Mouse (Mus musculus): Measurements from ENCODE around the gene Arfip1. TPM values are rescaled to one million over a fixed set of nuclear protein-coding genes. Genes with fewer than 3 reads are reported as not detected.
"Not testable (repeated sequence)": the region's sequence is repeated elsewhere in the genome, so short reads cannot be mapped to it uniquely, and the experiment has no call there.

Gene Arfip1
- polyA plus RNA-seq, 1 experiment from 2014 or later: 53.1 TPM

GRCm38 (mm10) chr3:84563415-84563814 is 19.0 kb downstream of the Arfip1 start:
- Histone ChIP-seq H3K9me3 (no peaks in the 10 kb centered on the region), H3K27me3 (replicated peaks) (no peaks in the 10 kb centered on the region), H3K4me3 (replicated peaks) (no peak overlapping the region), H3K9ac (no peak overlapping the region), H3K4me1 (replicated peaks) (no peaks in the 10 kb centered on the region), H3K36me3 (no peaks in the 10 kb centered on the region), H3K4me2 (replicated peaks) (no peak overlapping the region), H3K27ac (no peak overlapping the region)
- no peak for ATAC-seq
- WGBS: 90% methylated on average over 4 of the region's 4 CpGs

DNA sequence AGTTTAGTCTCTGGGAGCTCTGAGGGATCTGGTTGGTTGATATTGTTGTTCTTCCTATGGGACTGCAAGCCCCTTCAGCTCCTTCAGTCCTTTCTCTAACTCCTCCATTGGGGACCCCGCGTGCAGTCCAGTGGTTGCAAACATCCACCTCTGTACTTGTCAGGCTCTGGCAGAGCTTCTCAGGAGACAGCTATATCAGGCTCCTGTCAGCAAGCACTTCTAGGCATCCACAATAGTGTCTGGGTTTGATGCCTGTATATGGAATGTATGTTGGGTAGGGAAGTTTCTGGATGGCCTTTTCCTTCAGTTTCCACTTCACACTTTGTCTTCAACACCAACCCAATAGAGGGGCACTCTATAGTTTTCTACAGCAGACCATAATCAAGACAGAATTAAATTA is 19.5 kb downstream of the Arfip1 start:
- H3K27me3 ChIP-seq (replicated peaks); H3K27ac ChIP-seq; H3K4me1 ChIP-seq (replicated peaks); H3K9ac ChIP-seq; H3K9me3 ChIP-seq; ATAC-seq; H3K4me3 ChIP-seq (replicated peaks); H3K36me3 ChIP-seq; H3K4me2 ChIP-seq (replicated peaks): not testable (repeated sequence)
- WGBS: 95% methylated on average over 2 of the region's 2 CpGs

DNA sequence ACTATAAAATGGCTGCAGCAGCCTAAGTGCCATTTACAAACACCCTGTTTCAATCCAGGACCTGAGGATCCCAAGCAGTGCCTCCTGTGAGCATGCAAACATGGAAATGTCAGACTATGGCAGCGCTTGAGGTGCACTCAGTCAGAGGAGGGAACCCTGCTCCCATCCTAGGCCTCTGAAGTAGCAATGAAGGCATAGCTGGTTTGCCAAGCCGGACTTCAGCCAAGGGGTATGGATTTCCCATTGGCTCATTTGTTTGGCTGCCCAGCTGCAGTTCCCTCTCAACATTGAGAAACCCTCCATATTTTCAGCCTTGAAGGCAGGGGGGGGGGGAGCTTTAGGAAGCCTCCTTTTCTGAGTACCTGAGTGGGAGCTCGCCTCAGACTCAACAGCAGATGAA is 24.1 kb downstream of the Arfip1 start:
- no peaks in the 10 kb centered on the region for H3K36me3 ChIP-seq
- no peaks in the 10 kb centered on the region for H3K27me3 ChIP-seq (replicated peaks)
- H3K27ac ChIP-seq: no peak overlapping the region
- 0 out of 2 replicates have a peak, but pooled peaks cover 4% of the 10 kb centered on the region for H3K4me1 ChIP-seq (replicated peaks)
- no peak overlapping the region for H3K4me2 ChIP-seq (replicated peaks)
- no peak overlapping the region for H3K9ac ChIP-seq
- H3K4me3 ChIP-seq (replicated peaks): no peak overlapping the region
- 89% methylated on average over 3 of the region's 3 CpGs for WGBS
- no peaks in the 10 kb centered on the region for H3K9me3 ChIP-seq
- ATAC-seq: no peak

DNA sequence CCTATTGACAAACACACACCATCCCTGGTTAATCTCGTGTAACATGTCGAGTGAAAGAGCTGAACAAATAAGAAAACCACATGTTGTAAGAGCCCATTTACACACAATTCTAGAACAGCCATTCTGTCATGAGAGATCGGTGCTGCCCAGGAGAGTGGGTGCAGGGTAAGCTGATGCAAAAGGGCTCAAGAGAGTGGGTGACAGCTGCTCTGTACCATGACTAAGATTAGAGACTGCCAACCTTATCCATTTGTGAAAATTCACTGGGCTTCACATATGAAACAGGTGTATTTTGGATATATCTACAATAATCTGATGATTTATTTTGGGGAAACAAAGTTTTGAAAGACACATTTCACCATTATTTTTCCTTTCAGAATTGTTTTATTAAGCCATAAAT is 26.6 kb downstream of the Arfip1 start:
- H3K36me3 ChIP-seq: no peaks in the 10 kb centered on the region
- H3K9me3 ChIP-seq: no peaks in the 10 kb centered on the region
- 87% methylated on average over 3 of the region's 3 CpGs for WGBS
- H3K4me3 ChIP-seq (replicated peaks): no peak overlapping the region
- H3K4me2 ChIP-seq (replicated peaks): no peak overlapping the region
- H3K27ac ChIP-seq: no peak overlapping the region
- no peak overlapping the region for H3K9ac ChIP-seq
- no peaks in the 10 kb centered on the region for H3K27me3 ChIP-seq (replicated peaks)
- ATAC-seq: no peak
- 0 out of 2 replicates have a peak, but pooled peaks cover 4% of the 10 kb centered on the region for H3K4me1 ChIP-seq (replicated peaks)

- Histone ChIP-seq H3K4me3 (replicated peaks) (no peak overlapping the region), H3K4me1 (replicated peaks) (no peaks in the 10 kb centered on the region), H3K9me3 (no peaks in the 10 kb centered on the region), H3K9ac (no peak overlapping the region), H3K4me2 (replicated peaks) (no peak overlapping the region), H3K27me3 (replicated peaks) (no peaks in the 10 kb centered on the region), H3K36me3 (no peaks in the 10 kb centered on the region), H3K27ac (no peak overlapping the region)
- 74% methylated on average over 8 of the region's 8 CpGs for WGBS
- ATAC-seq: no peak
Measured at GRCm38 (mm10) chr3:84547177-84547576, 35.2 kb downstream of the Arfip1 start.

DNA sequence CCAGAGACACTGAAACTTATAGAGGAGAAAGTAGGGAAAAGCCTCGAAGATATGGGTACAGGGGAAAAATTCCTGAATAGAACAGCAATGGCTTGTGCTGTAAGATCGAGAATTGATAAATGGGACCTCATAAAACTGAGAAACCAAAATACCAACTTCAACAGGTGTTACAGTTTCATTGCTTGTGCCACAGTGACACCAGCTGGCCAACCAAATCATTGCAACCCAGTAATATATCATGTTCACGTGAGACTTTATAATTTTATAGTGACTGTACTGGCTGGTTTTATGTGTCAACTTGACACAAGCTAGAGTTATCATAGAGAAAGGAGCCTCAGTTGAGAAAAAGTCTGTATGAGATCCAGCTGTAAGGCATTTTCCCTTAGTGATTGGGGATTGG is 40.0 kb downstream of the Arfip1 start:
- ATAC-seq; H3K36me3 ChIP-seq; H3K4me1 ChIP-seq (replicated peaks); H3K9me3 ChIP-seq; H3K4me2 ChIP-seq (replicated peaks); H3K9ac ChIP-seq; H3K27ac ChIP-seq; H3K27me3 ChIP-seq (replicated peaks); H3K4me3 ChIP-seq (replicated peaks): not testable (repeated sequence)
- 18% methylated on average over 3 of the region's 3 CpGs for WGBS

GRCm38 (mm10) chr3:84541881-84542280 is 40.5 kb downstream of the Arfip1 start:
- Histone ChIP-seq H3K4me3 (replicated peaks) (no peak overlapping the region), H3K9me3 (no peaks in the 10 kb centered on the region), H3K4me1 (replicated peaks) (no peaks in the 10 kb centered on the region), H3K9ac (no peak overlapping the region), H3K36me3 (no peaks in the 10 kb centered on the region), H3K27me3 (replicated peaks) (no peaks in the 10 kb centered on the region), H3K27ac (no peak overlapping the region), H3K4me2 (replicated peaks) (no peak overlapping the region)
- 89% methylated on average over 1 of the region's 1 CpGs for WGBS
- ATAC-seq: no peak

- no peaks in the 10 kb centered on the region for H3K4me1 ChIP-seq (replicated peaks)
- no peaks in the 10 kb centered on the region for H3K27me3 ChIP-seq (replicated peaks)
- H3K9me3 ChIP-seq: no peaks in the 10 kb centered on the region
- H3K4me2 ChIP-seq (replicated peaks): no peak overlapping the region
- no peak overlapping the region for H3K9ac ChIP-seq
- no peaks in the 10 kb centered on the region for H3K36me3 ChIP-seq
- H3K4me3 ChIP-seq (replicated peaks): no peak overlapping the region
- H3K27ac ChIP-seq: no peak overlapping the region
- no peak for ATAC-seq
Measured at GRCm38 (mm10) chr3:84540640-84541039, 41.8 kb downstream of the Arfip1 start.

GRCm38 (mm10) chr3:84536987-84537386 is 45.4 kb downstream of the Arfip1 start:
- no peak for ATAC-seq
- no peaks in the 10 kb centered on the region for H3K9me3 ChIP-seq
- 57% methylated on average over 6 of the region's 6 CpGs for WGBS

GRCm38 (mm10) chr3:84533227-84533626 is 49.2 kb downstream of the Arfip1 start:
- peaks cover 2% of the 10 kb centered on the region; the same call in 1 of the 2 replicates for H3K36me3 ChIP-seq
- no peaks in the 10 kb centered on the region for H3K9me3 ChIP-seq
- no peak overlapping the region for H3K9ac ChIP-seq
- no peaks in the 10 kb centered on the region for H3K4me1 ChIP-seq (replicated peaks)
- H3K27me3 ChIP-seq (replicated peaks): no peaks in the 10 kb centered on the region
- no peak overlapping the region for H3K4me3 ChIP-seq (replicated peaks)
- no peak for ATAC-seq
- H3K4me2 ChIP-seq (replicated peaks): no peak overlapping the region
- WGBS: 71% methylated on average over 5 of the region's 5 CpGs
- no peak overlapping the region for H3K27ac ChIP-seq

More at GRCm38 (mm10) chr3:84536987-84537386, 45.4 kb downstream of the Arfip1 start:
- no peak overlapping the region for H3K4me3 ChIP-seq (replicated peaks)
- H3K9ac ChIP-seq: no peak overlapping the region
- no peak overlapping the region for H3K27ac ChIP-seq
- no peaks in the 10 kb centered on the region for H3K4me1 ChIP-seq (replicated peaks)
- H3K27me3 ChIP-seq (replicated peaks): no peaks in the 10 kb centered on the region
- no peak overlapping the region for H3K4me2 ChIP-seq (replicated peaks)
- H3K36me3 ChIP-seq: peaks cover 2% of the 10 kb centered on the region; the same call in 1 of the 2 replicates

DNA sequence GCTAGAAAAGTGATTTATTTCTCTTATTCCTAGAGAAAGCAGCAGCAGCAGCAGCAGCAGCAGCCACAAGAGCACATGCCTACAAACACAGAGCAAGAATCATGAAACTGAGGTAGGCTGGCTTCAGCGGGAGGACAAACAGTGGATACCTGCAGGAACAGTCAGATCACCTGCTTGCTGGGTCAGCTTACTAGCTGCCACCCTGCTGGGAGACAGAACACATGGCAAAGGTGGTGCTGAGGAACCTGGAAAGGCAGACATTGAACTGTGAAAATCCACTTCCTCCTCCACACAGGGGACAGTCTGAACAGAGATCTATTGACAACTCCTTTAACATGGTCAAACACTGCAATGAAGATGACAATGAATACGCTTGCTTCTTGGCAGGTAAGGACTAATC is 53.4 kb downstream of the Arfip1 start:
- Histone ChIP-seq H3K9me3 (no peaks in the 10 kb centered on the region), H3K27ac (no peak overlapping the region), H3K27me3 (replicated peaks) (no peaks in the 10 kb centered on the region), H3K9ac (no peak overlapping the region), H3K36me3 (peaks cover 2% of the 10 kb centered on the region; the same call in 1 of the 2 replicates), H3K4me3 (replicated peaks) (no peak overlapping the region), H3K4me1 (replicated peaks) (no peaks in the 10 kb centered on the region), H3K4me2 (replicated peaks) (no peak overlapping the region)
- ATAC-seq: no peak
- 69% methylated on average over 2 of the region's 2 CpGs for WGBS

DNA sequence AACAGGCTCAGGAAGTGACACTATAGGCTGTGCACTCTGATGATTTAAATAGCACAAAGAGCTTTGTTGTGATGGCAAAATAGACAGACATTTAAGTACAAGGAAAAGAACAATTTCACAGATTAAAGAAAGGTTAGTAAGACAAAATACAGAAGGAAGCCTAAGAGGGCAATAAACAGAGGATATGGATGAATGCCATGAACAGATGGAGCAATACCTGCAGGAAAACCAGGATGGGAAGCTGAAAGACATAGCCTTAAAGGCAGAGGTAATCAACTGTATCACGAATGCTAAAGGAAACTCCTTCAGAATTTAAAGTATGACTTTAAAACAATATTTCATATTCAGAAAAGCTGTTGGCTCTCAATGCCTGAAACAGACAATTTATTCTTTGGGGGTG is 57.5 kb downstream of the Arfip1 start:
- Histone ChIP-seq H3K4me2 (replicated peaks) (no peak overlapping the region), H3K27me3 (replicated peaks) (no peaks in the 10 kb centered on the region), H3K9me3 (no peaks in the 10 kb centered on the region), H3K4me3 (replicated peaks) (no peak overlapping the region), H3K27ac (no peak overlapping the region), H3K36me3 (no peaks in the 10 kb centered on the region), H3K9ac (no peak overlapping the region), H3K4me1 (replicated peaks) (no peaks in the 10 kb centered on the region)
- WGBS: 87% methylated on average over 1 of the region's 1 CpGs
- no peak for ATAC-seq

- WGBS: 73% methylated on average over 3 of the region's 3 CpGs
- H3K4me3 ChIP-seq (replicated peaks): no peak overlapping the region
- H3K4me1 ChIP-seq (replicated peaks): peaks cover 4% of the 10 kb centered on the region; the same call in 1 of the 2 replicates
- H3K4me2 ChIP-seq (replicated peaks): no peak overlapping the region
- no peak overlapping the region for H3K9ac ChIP-seq
- peaks cover 2% of the 10 kb centered on the region; the same call in 1 of the 2 replicates for H3K36me3 ChIP-seq
- no peaks in the 10 kb centered on the region for H3K27me3 ChIP-seq (replicated peaks)
- ATAC-seq: no peak
- no peak overlapping the region for H3K27ac ChIP-seq
- no peaks in the 10 kb centered on the region for H3K9me3 ChIP-seq
Measured at GRCm38 (mm10) chr3:84516163-84516562, 66.3 kb downstream of the Arfip1 start.
